Mouse (Mus musculus) lung, embryonic 14.5 days (tissue): ENCODE measurements around the gene Brdt. TPM values are rescaled to one million over a fixed set of nuclear protein-coding genes. Genes with fewer than 3 reads are reported as not detected.

Experiments
- ATAC-seq: fragments of 200-750 bp; cut with Nextera tagmentation; 2 replicates; pipeline ENCODE4 v1.8.0; 2017; ENCODE audit warnings: mild to moderate bottlenecking, moderate TSS enrichment, moderate library complexity; ENCODE audit not compliant: insufficient read depth
- DNase-seq: peaks from one replicate; pipeline ENCODE4 v3.0.0-alpha.2; 2015
- H3K27ac ChIP-seq: fragments of 300-500 bp; sonication (generic); 2 replicates; pipeline ENCODE4 v1.5.1; 2014; ENCODE audit warnings: low read depth, mild to moderate bottlenecking, moderate library complexity
- H3K27me3 ChIP-seq: fragments of 300-500 bp; sonication (generic); 2 replicates; pipeline ENCODE4 v1.6.1; 2014; ENCODE audit warnings: low read length, control low read depth; ENCODE audit not compliant: insufficient read depth
- H3K36me3 ChIP-seq: fragments of 300-500 bp; sonication (generic); 2 replicates; pipeline ENCODE4 v1.6.1; 2014; ENCODE audit warnings: control low read depth; ENCODE audit not compliant: insufficient read depth
- H3K4me1 ChIP-seq: fragments of 300-500 bp; sonication (generic); 2 replicates; pipeline ENCODE4 v1.6.1; 2014; ENCODE audit warnings: antibody characterized with exemption, control low read depth; ENCODE audit not compliant: insufficient read depth
- H3K4me2 ChIP-seq: fragments of 300-500 bp; sonication (generic); 2 replicates; pipeline ENCODE4 v1.6.1; 2014; ENCODE audit warnings: mild to moderate bottlenecking
- H3K4me3 ChIP-seq: fragments of 300-500 bp; sonication (generic); 2 replicates; pipeline ENCODE4 v1.5.1; 2014; ENCODE audit warnings: low read depth, low read length
- H3K9ac ChIP-seq: fragments of 300-500 bp; sonication (generic); 2 replicates; pipeline ENCODE4 v1.6.1; 2014
- H3K9me3 ChIP-seq: fragments of 300-500 bp; sonication (generic); 2 replicates; pipeline ENCODE4 v1.6.1; 2016; ENCODE audit warnings: low read depth, low read length, control low read depth
- CTCF ChIP-seq: IDR thresholded peaks from 2 replicates; pipeline ENCODE4 v1.5.1; 2016; ENCODE audit warnings: antibody characterized with exemption, low read depth
- WGBS: fragments of 180-500 bp; shearing (Covaris S2); extraction: QIAGEN DNeasy Blood & Tissue Kit; methylation state at CpG from one replicate; pipeline ENCODE4 v1.1.7; 2014; 5-methylcytosine and 5-hydroxymethylcytosine counted together
- polyA plus RNA-seq: library from polyadenylated mRNA; unstranded; fragments of >200 nt; fragmentation: Nextera tagmentation; extraction: Ambion mirVana; gene quantifications from 2 replicates; pipeline ENCODE4 v1.2.1, GENCODE M21; 2014

The Brdt gene
- polyA plus RNA-seq, 1 experiment from 2014 or later = 1.4 TPM

GRCm38 (mm10) chr5:107288427-107289233, 42.3 kb upstream of the Brdt start:
- ATAC-seq (0 out of 2 replicates have a peak, but pooled peaks have one; percentile 6), DNase-seq (peak; percentile 60)
- TF ChIP-seq CTCF = no peak
- no peaks in the 10 kb centered on the region for H3K4me1 ChIP-seq
- H3K9me3 ChIP-seq = no peaks in the 10 kb centered on the region
- H3K27ac ChIP-seq = peak overlapping the region; percentile 93
- peak overlapping the region; percentile 76 for H3K4me2 ChIP-seq
- H3K36me3 ChIP-seq = no peaks in the 10 kb centered on the region
- no peaks in the 10 kb centered on the region for H3K27me3 ChIP-seq
- H3K9ac ChIP-seq = peak overlapping the region; percentile 82
- WGBS = under 1% methylated on average over 62 of the region's 62 CpGs
- peak overlapping the region; percentile 86 for H3K4me3 ChIP-seq

- Histone ChIP-seq H3K4me2 (peak within 1 kb of the TSS; percentile 76), H3K4me1 (no peaks in the 10 kb centered on the region), H3K27me3 (no peaks in the 10 kb centered on the region), H3K36me3 (no peaks in the 10 kb centered on the region), H3K27ac (peak within 1 kb of the TSS; percentile 93), H3K9ac (peak within 1 kb of the TSS; percentile 82), H3K4me3 (peak within 1 kb of the TSS; percentile 86), H3K9me3 (no peaks in the 10 kb centered on the region)
- ATAC-seq = peak; percentile 95
- peak; percentile 95 for DNase-seq
- peak; percentile 59 for TF ChIP-seq CTCF
- WGBS = under 1% methylated on average over 51 of the region's 54 CpGs
Observed at GRCm38 (mm10) chr5:107289234-107289764, 41.7 kb upstream of the Brdt start, which contains the start of gene Tgfbr3. TSS of gene Tgfbr3 (minus strand) at chr5:107289629.

- Histone ChIP-seq H3K4me3 (peak overlapping the region; percentile 86; the same call in 1 of the 2 replicates), H3K36me3 (no peaks in the 10 kb centered on the region), H3K4me1 (no peaks in the 10 kb centered on the region), H3K4me2 (peak overlapping the region; percentile 76), H3K27me3 (no peaks in the 10 kb centered on the region), H3K9ac (no peak overlapping the region), H3K9me3 (no peaks in the 10 kb centered on the region), H3K27ac (no peak overlapping the region)
- ATAC-seq (no peak), DNase-seq (peak; percentile 58)
- TF ChIP-seq CTCF = no peak
- 31% methylated on average over 8 of the region's 8 CpGs for WGBS
Observed at GRCm38 (mm10) chr5:107289986-107290385, 41.0 kb upstream of the Brdt start.

GRCm38 (mm10) chr5:107294041-107294440, 36.9 kb upstream of the Brdt start:
- Histone ChIP-seq H3K9me3 (no peaks in the 10 kb centered on the region), H3K4me3 (no peak overlapping the region), H3K27ac (no peak overlapping the region), H3K4me1 (peaks cover 7% of the 10 kb centered on the region), H3K36me3 (no peaks in the 10 kb centered on the region), H3K9ac (no peak overlapping the region), H3K27me3 (no peaks in the 10 kb centered on the region), H3K4me2 (no peak overlapping the region)
- 88% methylated on average over 4 of the region's 4 CpGs for WGBS
- no peak for TF ChIP-seq CTCF
- ATAC-seq (no peak), DNase-seq (no peak)

GRCm38 (mm10) chr5:107295061-107295816, 35.7 kb upstream of the Brdt start:
- H3K27ac ChIP-seq = no peak overlapping the region

GRCm38 (mm10) chr5:107295817-107296511, 35.0 kb upstream of the Brdt start:
- DNase-seq (peak; percentile 52), ATAC-seq (no peak)
- Histone ChIP-seq H3K9ac (no peak overlapping the region), H3K4me2 (peak overlapping the region; percentile 34), H3K4me1 (peaks cover 7% of the 10 kb centered on the region), H3K4me3 (no peak overlapping the region), H3K27me3 (no peaks in the 10 kb centered on the region), H3K27ac (no peak overlapping the region), H3K36me3 (no peaks in the 10 kb centered on the region), H3K9me3 (no peaks in the 10 kb centered on the region)
- TF ChIP-seq CTCF = no peak
- WGBS = 56% methylated on average over 16 of the region's 16 CpGs

More at GRCm38 (mm10) chr5:107295061-107295816, 35.7 kb upstream of the Brdt start:
- ATAC-seq (no peak), DNase-seq (peak; percentile 61)
- Histone ChIP-seq H3K27me3 (no peaks in the 10 kb centered on the region), H3K36me3 (no peaks in the 10 kb centered on the region), H3K9me3 (no peaks in the 10 kb centered on the region), H3K4me3 (no peak overlapping the region), H3K9ac (no peak overlapping the region), H3K4me1 (peaks cover 7% of the 10 kb centered on the region), H3K4me2 (no peak overlapping the region)
- no peak for TF ChIP-seq CTCF
- WGBS = 33% methylated on average over 8 of the region's 8 CpGs
